11 mouse cellular contexts compared by ENCODE assay signal in the genomic region with DNA sequence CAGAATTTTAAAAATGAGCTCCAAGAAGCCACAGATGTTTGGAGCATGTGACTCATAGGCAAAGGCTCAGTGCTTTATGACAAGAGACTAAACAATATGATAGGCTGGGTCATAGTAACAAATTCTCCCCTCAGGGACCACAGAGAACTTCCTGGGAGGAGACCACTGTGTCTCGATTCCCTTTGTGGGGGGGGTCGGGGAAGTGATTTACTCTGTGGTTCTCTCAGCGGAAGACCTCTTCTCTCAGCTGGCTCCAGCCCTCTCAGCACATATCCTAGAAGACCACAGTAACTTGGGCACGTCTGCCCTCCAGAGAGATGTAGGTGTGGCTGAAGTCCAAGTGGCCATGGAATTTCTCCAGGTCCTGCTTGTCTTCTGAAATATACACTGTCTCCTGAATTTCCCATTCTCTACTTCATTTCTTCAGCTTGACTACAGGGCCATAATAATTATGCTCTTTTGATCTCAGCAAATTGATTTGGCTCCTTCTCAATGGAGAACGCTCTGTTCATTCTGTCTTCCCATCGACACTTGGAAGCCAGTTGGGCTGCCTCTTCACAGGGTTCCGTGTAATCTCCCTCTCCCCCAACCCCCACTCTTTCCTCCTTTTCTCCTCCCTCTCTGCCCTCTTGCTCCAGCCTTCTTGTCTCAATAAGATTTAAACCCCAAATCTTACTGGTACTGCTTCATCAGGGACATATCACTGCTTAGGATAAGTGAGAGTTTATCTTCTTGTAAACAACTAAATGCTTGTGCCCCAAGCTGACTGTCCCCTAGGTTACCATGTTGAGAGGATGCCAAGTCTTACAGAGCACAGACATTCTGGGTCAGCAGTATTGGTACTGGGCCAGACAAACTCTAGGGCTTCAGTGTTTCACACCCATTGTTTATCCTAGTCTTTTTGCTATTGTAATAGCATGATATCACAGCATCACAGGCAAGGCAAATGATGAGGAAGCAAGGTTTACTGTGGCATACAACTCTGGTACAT.
A peak's percentile ranks its signal among the peaks of the same experiment; 100 is the strongest.
DNase-seq lines count a peak whose midpoint lies in the region; ATAC-seq and TF ChIP-seq lines count a peak whose summit lies in the region.
"Had no signal": no experiment of that assay in that cellular context is flagged by ENCODE, and none has a peak within 500 bp of the region (broad histone marks: within the 10 kb centered on the region; RNA-seq: fewer than 3 reads in every experiment).

No protein-coding gene starts in this region.

- peak; percentile 84; the same call in 1 of the 2 replicates for ATAC-seq in lung, embryonic 15.5 days (ENCODE audit: borderline replicate concordance, extremely low read depth, low FRiP score, low TSS enrichment)
- ATAC-seq in activated CD4-positive, CD25-positive, alpha-beta regulatory T cell, adult 4 months = no peak
- no peak for ATAC-seq in intestine, postnatal 0 days
- ATAC-seq: Patski had no signal

- H3K4me1 ChIP-seq in lung, embryonic 15.5 days = peaks cover 16% of the 10 kb centered on the region
- H3K4me1 ChIP-seq in intestine, postnatal 0 days (replicated peaks; ENCODE audit: control insufficient read depth, insufficient read depth, low read length) = no peaks in the 10 kb centered on the region

- no peak overlapping the region for H3K9ac ChIP-seq in lung, embryonic 15.5 days
- no peak overlapping the region for H3K9ac ChIP-seq in intestine, postnatal 0 days (ENCODE audit: low read depth, low read length)
- H3K9ac ChIP-seq: heart, embryonic 15.5 days; liver, embryonic 14.5 days had no signal

- no peaks in the 10 kb centered on the region for H3K36me3 ChIP-seq in lung, embryonic 15.5 days
- H3K36me3 ChIP-seq in intestine, postnatal 0 days (ENCODE audit: control insufficient read depth, insufficient read depth) = peaks cover 15% of the 10 kb centered on the region; the same call in 1 of the 2 replicates
- H3K36me3 ChIP-seq: heart, embryonic 15.5 days had no signal

- no peaks in the 10 kb centered on the region for H3K27me3 ChIP-seq in lung, embryonic 15.5 days
- H3K27me3 ChIP-seq in intestine, postnatal 0 days (replicated peaks; ENCODE audit: control insufficient read depth, insufficient read depth, low read length) = no peaks in the 10 kb centered on the region
- H3K27me3 ChIP-seq: heart, embryonic 15.5 days; Patski had no signal

- H3K4me3 ChIP-seq in lung, embryonic 15.5 days = no peak overlapping the region
- H3K4me3 ChIP-seq in intestine, postnatal 0 days (ENCODE audit: low read depth, low read length) = no peak overlapping the region
- H3K4me3 ChIP-seq: heart, embryonic 15.5 days had no signal

- H3K4me2 ChIP-seq in lung, embryonic 15.5 days = peak overlapping the region; percentile 5; the same call in 1 of the 2 replicates
- H3K4me2 ChIP-seq in intestine, postnatal 0 days (replicated peaks; ENCODE audit: low read depth) = no peak overlapping the region
- H3K4me2 ChIP-seq: heart, embryonic 15.5 days had no signal

- H3K9me3 ChIP-seq in lung, embryonic 15.5 days = no peaks in the 10 kb centered on the region
- H3K9me3 ChIP-seq in intestine, postnatal 0 days (ENCODE audit: control insufficient read depth) = no peaks in the 10 kb centered on the region
- H3K9me3 ChIP-seq: heart, embryonic 15.5 days had no signal

- H3K27ac ChIP-seq in lung, embryonic 15.5 days = peak overlapping the region; percentile 21; the same call in 1 of the 2 replicates
- no peak overlapping the region for H3K27ac ChIP-seq in intestine, postnatal 0 days (ENCODE audit: low read depth, low read length)
- H3K27ac ChIP-seq: heart, embryonic 15.5 days; liver, embryonic 14.5 days had no signal

- 30% methylated on average over 7 of the region's 7 CpGs for WGBS in lung, embryonic 15.5 days
- 60% methylated on average over 7 of the region's 7 CpGs for WGBS in intestine, postnatal 0 days

- TF ChIP-seq CTCF in intestine, postnatal 0 days (IDR thresholded peaks at IDR 0.05; ENCODE audit: low read depth) = no peak

- peak; percentile 6 for DNase-seq in kidney, adult 18-20 months
- no peak for DNase-seq in kidney, adult 11 months
- DNase-seq in Muller cell, postnatal 12 days (ENCODE audit: inconsistent ontology term) = peak; percentile 89
- peak; percentile 29 for DNase-seq in cerebellum, adult 11-12 months
- DNase-seq in thymus, postnatal 36 days = no peak

Comparison
In these comparisons a context has a peak if more than half of its experiments do, and no peak if none do; other contexts are left out.
1. DNase-seq: peak in kidney, adult 18-20 months (single experiment), Muller cell, postnatal 12 days (single experiment) and cerebellum, adult 11-12 months (single experiment); none in kidney, adult 11 months (single experiment) and thymus, postnatal 36 days (0 of 2).